Mouse (Mus musculus) testis, postnatal 14 days (tissue): ENCODE results near the gene Htra2.

ENCODE experiments used
- DNase-seq: peaks from one replicate; pipeline ENCODE4 v3.0.0; 2021; ENCODE audit warnings: low spot score

The Htra2 gene

GRCm38 (mm10) chr6:83031921-83032590 lies 23.0 kb downstream of the Htra2 start:
- no peak for DNase-seq

- no peak for DNase-seq
Measured at GRCm38 (mm10) chr6:83031111-83031510, 24.0 kb downstream of the Htra2 start.

GRCm38 (mm10) chr6:83029777-83030176 lies 25.3 kb downstream of the Htra2 start:
- no peak for DNase-seq

- no peak for DNase-seq
Measured at GRCm38 (mm10) chr6:83027706-83028105, 27.4 kb downstream of the Htra2 start.

GRCm38 (mm10) chr6:83027293-83027692 lies 27.8 kb downstream of the Htra2 start:
- no peak for DNase-seq

- DNase-seq = no peak
Measured at GRCm38 (mm10) chr6:83025221-83025620, 29.9 kb downstream of the Htra2 start.

- no peak for DNase-seq
Measured at GRCm38 (mm10) chr6:83024421-83024820, 30.7 kb downstream of the Htra2 start.

GRCm38 (mm10) chr6:83023786-83024185 lies 31.3 kb downstream of the Htra2 start:
- DNase-seq = no peak

GRCm38 (mm10) chr6:83023008-83023407 lies 32.1 kb downstream of the Htra2 start:
- DNase-seq = no peak

GRCm38 (mm10) chr6:83020836-83021593 lies 34.1 kb downstream of the Htra2 start:
- DNase-seq = no peak

GRCm38 (mm10) chr6:83020121-83020520 lies 35.0 kb downstream of the Htra2 start:
- DNase-seq = no peak

- DNase-seq = no peak
Measured at GRCm38 (mm10) chr6:83019044-83019443, 36.0 kb downstream of the Htra2 start.

- peak; percentile 47 for DNase-seq
Measured at GRCm38 (mm10) chr6:83017190-83017589, 37.9 kb downstream of the Htra2 start.

- no peak for DNase-seq
Measured at GRCm38 (mm10) chr6:83015749-83016148, 39.3 kb downstream of the Htra2 start.

GRCm38 (mm10) chr6:83014482-83015466 lies 40.3 kb downstream of the Htra2 start:
- no peak for DNase-seq

GRCm38 (mm10) chr6:83013444-83013843 lies 41.6 kb downstream of the Htra2 start:
- DNase-seq = no peak

- DNase-seq = no peak
Measured at GRCm38 (mm10) chr6:83011756-83012155, 43.3 kb downstream of the Htra2 start.

- DNase-seq = no peak
Measured at GRCm38 (mm10) chr6:83011255-83011654, 43.8 kb downstream of the Htra2 start.

- no peak for DNase-seq
Measured at GRCm38 (mm10) chr6:83010010-83010409, 45.1 kb downstream of the Htra2 start.

GRCm38 (mm10) chr6:83008659-83009058 lies 46.4 kb downstream of the Htra2 start:
- DNase-seq = no peak

GRCm38 (mm10) chr6:83006114-83006513 lies 49.0 kb downstream of the Htra2 start:
- DNase-seq = no peak

- DNase-seq = no peak
Measured at GRCm38 (mm10) chr6:83005444-83006011, 49.5 kb downstream of the Htra2 start.
